Mouse (Mus musculus) cerebellum, adult 2 months (tissue): ENCODE data around the gene Cachd1. TPM values are rescaled to one million over a fixed set of nuclear protein-coding genes. Genes with fewer than 3 reads are reported as not detected.

ENCODE experiments used
- DNase-seq, 2 experiments: peaks; one replicate each; pipeline ENCODE4 v3.0.0; 2021
- H3K27ac ChIP-seq: fragments of 200-500 bp; 2 replicates; pipeline ENCODE4 v1.5.1; 2012; ENCODE audit warnings: low read length, control low read depth, inconsistent platforms; ENCODE audit not compliant: insufficient read depth
- H3K27me3 ChIP-seq: fragments of 200-500 bp; 2 replicates; pipeline ENCODE4 v1.6.1; 2012; ENCODE audit warnings: inconsistent platforms, mild to moderate bottlenecking, low read length, moderate library complexity; ENCODE audit not compliant: control insufficient read depth, insufficient read depth
- H3K4me1 ChIP-seq: fragments of 200-500 bp; 2 replicates; pipeline ENCODE4 v1.6.1; 2011; ENCODE audit warnings: low read length; ENCODE audit not compliant: control insufficient read depth, insufficient read depth
- H3K4me3 ChIP-seq: fragments of 200-500 bp; replicated peaks from 2 replicates; pipeline ENCODE3; 2011; ENCODE audit warnings: mild to moderate bottlenecking, low read depth, low read length, control low read depth; ENCODE audit not compliant: insufficient read depth
- CTCF ChIP-seq: fragments of 200-500 bp; IDR thresholded peaks from 2 replicates; pipeline ENCODE4 v1.5.1; 2011; ENCODE audit warnings: low read depth, mild to moderate bottlenecking, control low read depth, low read length, moderate library complexity, borderline replicate concordance; ENCODE audit not compliant: insufficient read depth
- POLR2A ChIP-seq: fragments of 200-500 bp; IDR thresholded peaks from 2 replicates; pipeline ENCODE4 v1.6.1; 2011; ENCODE audit warnings: low read length, control low read depth, borderline replicate concordance; ENCODE audit not compliant: insufficient read depth
- WGBS: fragments of 180-500 bp; shearing (Covaris S2); methylation state at CpG from one replicate; pipeline ENCODE4 v1.1.7; 2018; 5-methylcytosine and 5-hydroxymethylcytosine counted together
- polyA plus RNA-seq: library from polyadenylated mRNA; depleted of rRNA; stranded (reverse); fragments of >200 nt; gene quantifications from 2 replicates; pipeline ENCODE4 v1.2.3, GENCODE M21; 2012; rRNA removed

The Cachd1 gene
- polyA plus RNA-seq = 29.2 and 41.4 TPM in 2 replicates

DNA sequence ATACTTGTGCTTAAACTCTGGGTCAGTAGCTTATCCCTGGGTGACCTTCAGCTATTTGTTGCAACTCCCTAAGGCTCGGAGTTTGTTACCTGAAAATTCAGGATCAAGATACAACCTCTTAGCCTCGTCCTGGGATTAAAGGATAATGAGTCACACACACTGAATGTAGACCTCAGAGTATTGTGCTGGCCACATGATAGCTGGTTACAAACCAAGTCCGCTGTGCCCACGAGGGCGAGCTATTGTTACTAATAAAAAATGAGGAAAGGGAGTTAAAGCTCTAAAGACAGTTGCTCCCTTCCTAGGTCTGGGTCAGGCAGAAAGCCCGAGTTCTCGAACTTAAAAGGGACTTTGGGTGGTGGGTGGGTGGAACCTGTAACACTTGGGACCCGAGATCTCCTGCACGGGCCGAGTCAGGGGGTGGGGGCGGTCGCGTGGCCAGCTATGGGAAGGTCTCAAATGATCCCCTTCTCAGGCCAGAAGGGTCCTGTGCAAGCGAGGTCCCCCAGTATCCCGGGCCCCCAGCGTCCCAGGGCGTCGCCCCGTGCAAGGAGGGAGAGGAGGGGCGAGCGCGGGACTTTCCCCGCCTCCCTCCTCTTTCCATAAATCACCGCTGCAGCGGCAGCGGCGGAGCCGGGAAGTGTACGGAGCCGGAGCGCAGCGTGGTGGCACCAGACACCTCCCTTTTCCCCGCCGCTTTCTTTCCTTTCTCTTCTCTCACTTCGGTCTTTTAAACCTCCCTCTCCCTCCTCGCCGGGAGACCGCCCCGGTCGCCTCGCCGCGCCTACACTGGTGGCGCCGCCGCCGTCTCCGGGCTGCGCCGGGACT lies at the start of gene Cachd1:
Gene Cachd1, plus strand, starts transcription at position 633 of the 828 bp plus-strand sequence.
- DNase-seq = peak in 1 of 2 experiments; percentile 7

DNA sequence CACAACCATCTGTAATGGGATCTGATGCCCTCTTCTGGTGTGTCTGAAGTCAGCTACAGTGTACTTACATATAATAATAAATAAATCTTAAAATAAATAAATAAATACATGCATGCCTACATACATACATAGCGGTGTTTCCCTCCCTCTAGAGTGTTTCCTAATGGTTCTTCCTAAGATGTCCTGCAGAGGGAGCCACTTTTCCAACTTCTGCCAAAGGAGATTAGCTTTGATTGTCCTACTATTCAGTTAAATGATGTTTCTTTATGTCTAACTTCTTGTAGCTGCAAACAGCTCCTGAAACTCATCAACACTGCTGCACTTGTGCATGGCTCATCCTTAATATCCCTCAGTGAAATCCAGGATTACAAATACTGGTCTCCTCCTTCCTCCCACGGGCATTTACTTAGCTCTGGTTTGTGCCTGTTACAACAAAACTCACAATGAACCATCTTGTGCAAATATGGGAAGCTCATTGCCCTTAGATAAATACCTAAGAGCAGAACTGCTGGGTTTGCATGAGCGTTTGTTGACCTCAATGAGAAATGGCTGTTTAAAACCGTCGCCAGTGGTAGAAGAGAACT lies 47.5 kb upstream of the Cachd1 start:
- no peak overlapping the region for H3K4me3 ChIP-seq
- 90% methylated on average over 5 of the region's 5 CpGs for WGBS
- no peaks in the 10 kb centered on the region for H3K4me1 ChIP-seq
- TF ChIP-seq POLR2A (no peak), CTCF (no peak)
- peak in 1 of 2 experiments; percentile 2 for DNase-seq
- no peak overlapping the region for H3K27ac ChIP-seq
- H3K27me3 ChIP-seq = no peaks in the 10 kb centered on the region

More for the DNA sequence above, at the start of gene Cachd1:
- Histone ChIP-seq H3K4me3 (peak within 1 kb of the TSS; percentile 39), H3K27me3 (peaks cover 2% of the 10 kb centered on the region; the same call in 1 of the 2 replicates), H3K4me1 (0 out of 2 replicates have a peak, but pooled peaks cover 3% of the 10 kb centered on the region), H3K27ac (no peak within 1 kb of the TSS)
- no peak for TF ChIP-seq CTCF
- TF ChIP-seq POLR2A = no peak
- WGBS = under 1% methylated on average over 50 of the region's 50 CpGs

- Histone ChIP-seq H3K27me3 (no peaks in the 10 kb centered on the region), H3K4me1 (no peaks in the 10 kb centered on the region), H3K4me3 (no peak overlapping the region), H3K27ac (no peak overlapping the region)
- DNase-seq = no peak
- 45% methylated on average over 9 of the region's 9 CpGs for WGBS
- TF ChIP-seq CTCF = no peak
- TF ChIP-seq POLR2A = no peak
These were observed 41.2 kb upstream of the Cachd1 start for GRCm38 (mm10) chr4:100735098-100735935.

DNA sequence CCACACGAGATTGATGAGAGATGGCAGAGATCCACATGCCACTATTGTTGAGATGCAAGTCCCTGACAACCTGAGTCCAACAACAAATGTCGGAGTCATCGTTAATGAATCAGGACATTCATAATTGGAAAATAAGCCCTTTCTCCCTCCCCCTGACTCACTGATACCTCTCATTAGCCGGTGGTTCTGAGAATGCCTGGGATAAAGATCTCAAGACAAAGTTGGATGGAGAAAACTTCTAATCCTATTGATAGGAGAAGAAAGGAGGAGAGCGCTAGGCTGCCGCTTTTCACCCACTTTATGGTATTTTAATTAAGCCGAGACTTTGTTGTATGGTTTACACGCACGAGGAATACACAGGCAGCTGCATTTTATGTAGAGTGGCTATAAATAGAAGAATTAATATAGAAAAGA lies 40.5 kb upstream of the Cachd1 start:
- 50% methylated on average over 9 of the region's 9 CpGs for WGBS
- H3K27me3 ChIP-seq = no peaks in the 10 kb centered on the region
- no peak overlapping the region for H3K4me3 ChIP-seq
- H3K4me1 ChIP-seq = no peaks in the 10 kb centered on the region
- H3K27ac ChIP-seq = no peak overlapping the region
- no peak for DNase-seq
- TF ChIP-seq CTCF (no peak), POLR2A (no peak)

DNA sequence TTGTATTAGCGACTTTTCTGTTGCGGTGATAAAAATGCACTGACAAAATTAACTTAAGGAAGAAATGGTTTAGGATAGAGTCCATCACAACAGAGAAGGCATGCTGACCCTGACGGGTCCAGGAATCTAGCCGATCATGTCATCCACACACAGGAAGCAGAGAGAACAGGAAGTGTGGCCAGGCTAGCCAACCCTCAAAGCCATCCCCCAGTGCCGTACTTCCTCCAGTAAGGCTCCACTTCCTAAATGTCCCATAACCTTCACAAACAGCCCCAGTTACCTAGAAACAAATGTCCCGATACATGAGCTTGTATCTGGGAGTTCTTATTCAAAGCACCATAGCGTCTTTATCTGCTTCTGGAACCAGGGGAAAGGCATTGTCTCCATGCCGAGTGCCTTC lies 32.9 kb upstream of the Cachd1 start:
- WGBS = 83% methylated on average over 8 of the region's 8 CpGs

GRCm38 (mm10) chr4:100752278-100752677 lies 24.2 kb upstream of the Cachd1 start:
- H3K27me3 ChIP-seq = no peaks in the 10 kb centered on the region
- no peaks in the 10 kb centered on the region for H3K4me1 ChIP-seq
- TF ChIP-seq POLR2A (no peak), CTCF (no peak)
- no peak overlapping the region for H3K27ac ChIP-seq
- 91% methylated on average over 2 of the region's 2 CpGs for WGBS
- no peak for DNase-seq
- H3K4me3 ChIP-seq = no peak overlapping the region

More for the DNA sequence above, 32.9 kb upstream of the Cachd1 start:
- Histone ChIP-seq H3K4me1 (no peaks in the 10 kb centered on the region), H3K27ac (no peak overlapping the region), H3K4me3 (no peak overlapping the region), H3K27me3 (no peaks in the 10 kb centered on the region)
- no peak for DNase-seq
- TF ChIP-seq CTCF (no peak), POLR2A (no peak)

- Histone ChIP-seq H3K4me3 (no peak overlapping the region), H3K27me3 (no peaks in the 10 kb centered on the region), H3K27ac (no peak overlapping the region), H3K4me1 (no peaks in the 10 kb centered on the region)
- TF ChIP-seq POLR2A (no peak), CTCF (no peak)
- 83% methylated on average over 8 of the region's 8 CpGs for WGBS
- no peak for DNase-seq
These were observed 20.8 kb upstream of the Cachd1 start for GRCm38 (mm10) chr4:100755632-100756031.
